Mouse (Mus musculus): Measurements from ENCODE around the gene Rnase1. TPM values are rescaled to one million over a fixed set of nuclear protein-coding genes. Genes with fewer than 3 reads are reported as not detected.

Gene Rnase1
- polyA plus RNA-seq, 1 experiment from 2014 or later: not detected

GRCm38 (mm10) chr14:51144451-51144850 is 2.1 kb downstream of the Rnase1 start:
- Histone ChIP-seq H3K36me3 (ENCODE audit: control insufficient read depth, insufficient read depth, low read length) (no peaks in the 10 kb centered on the region), H3K9me3 (ENCODE audit: control insufficient read depth, low read length) (no peaks in the 10 kb centered on the region), H3K4me3 (ENCODE audit: low read depth, low read length) (no peak overlapping the region), H3K4me2 (replicated peaks; ENCODE audit: low read depth, low read length) (no peak overlapping the region), H3K4me1 (replicated peaks; ENCODE audit: control insufficient read depth, insufficient read depth, low read length) (no peaks in the 10 kb centered on the region), H3K27ac (ENCODE audit: low read depth, low read length) (no peak overlapping the region), H3K27me3 (ENCODE audit: control insufficient read depth, insufficient read depth, low read length) (no peaks in the 10 kb centered on the region), H3K9ac (ENCODE audit: low read depth, low read length) (no peak overlapping the region)
- DNase-seq (ENCODE audit: low spot score) (no peak), ATAC-seq (ENCODE audit: low FRiP score) (no peak)
- WGBS: 93% methylated on average over 4 of the region's 4 CpGs

- H3K27me3 ChIP-seq (ENCODE audit: control insufficient read depth, insufficient read depth, low read length): no peaks in the 10 kb centered on the region
- no peak for ATAC-seq (ENCODE audit: low FRiP score)
- H3K9ac ChIP-seq (ENCODE audit: low read depth, low read length): no peak overlapping the region
- no peak overlapping the region for H3K4me2 ChIP-seq (replicated peaks; ENCODE audit: low read depth, low read length)
- H3K27ac ChIP-seq (ENCODE audit: low read depth, low read length): no peak overlapping the region
- no peaks in the 10 kb centered on the region for H3K36me3 ChIP-seq (ENCODE audit: control insufficient read depth, insufficient read depth, low read length)
- DNase-seq (ENCODE audit: low spot score): no peak
- H3K9me3 ChIP-seq (ENCODE audit: control insufficient read depth, low read length): no peaks in the 10 kb centered on the region
- H3K4me3 ChIP-seq (ENCODE audit: low read depth, low read length): no peak overlapping the region
- no peaks in the 10 kb centered on the region for H3K4me1 ChIP-seq (replicated peaks; ENCODE audit: control insufficient read depth, insufficient read depth, low read length)
- 87% methylated on average over 2 of the region's 2 CpGs for WGBS
These were observed 2.6 kb downstream of the Rnase1 start for GRCm38 (mm10) chr14:51143937-51144336.

- no peaks in the 10 kb centered on the region for H3K27me3 ChIP-seq (ENCODE audit: control insufficient read depth, insufficient read depth, low read length)
- no peaks in the 10 kb centered on the region for H3K9me3 ChIP-seq (ENCODE audit: control insufficient read depth, low read length)
- no peak overlapping the region for H3K4me2 ChIP-seq (replicated peaks; ENCODE audit: low read depth, low read length)
- DNase-seq (ENCODE audit: low spot score) (no peak), ATAC-seq (ENCODE audit: low FRiP score) (no peak)
- H3K4me1 ChIP-seq (replicated peaks; ENCODE audit: control insufficient read depth, insufficient read depth, low read length): no peaks in the 10 kb centered on the region
- no peak overlapping the region for H3K4me3 ChIP-seq (ENCODE audit: low read depth, low read length)
- no peaks in the 10 kb centered on the region for H3K36me3 ChIP-seq (ENCODE audit: control insufficient read depth, insufficient read depth, low read length)
- no peak overlapping the region for H3K9ac ChIP-seq (ENCODE audit: low read depth, low read length)
- H3K27ac ChIP-seq (ENCODE audit: low read depth, low read length): no peak overlapping the region
- 89% methylated on average over 4 of the region's 4 CpGs for WGBS
These were observed 3.3 kb downstream of the Rnase1 start for GRCm38 (mm10) chr14:51143287-51143686.

GRCm38 (mm10) chr14:51142568-51142967 is 4.0 kb downstream of the Rnase1 start:
- no peak for ATAC-seq (ENCODE audit: low FRiP score)
- Histone ChIP-seq H3K27me3 (ENCODE audit: control insufficient read depth, insufficient read depth, low read length) (no peaks in the 10 kb centered on the region), H3K9me3 (ENCODE audit: control insufficient read depth, low read length) (no peaks in the 10 kb centered on the region), H3K27ac (ENCODE audit: low read depth, low read length) (no peak overlapping the region), H3K36me3 (ENCODE audit: control insufficient read depth, insufficient read depth, low read length) (no peaks in the 10 kb centered on the region), H3K4me2 (replicated peaks; ENCODE audit: low read depth, low read length) (no peak overlapping the region), H3K4me1 (replicated peaks; ENCODE audit: control insufficient read depth, insufficient read depth, low read length) (no peaks in the 10 kb centered on the region), H3K9ac (ENCODE audit: low read depth, low read length) (no peak overlapping the region), H3K4me3 (ENCODE audit: low read depth, low read length) (no peak overlapping the region)
- 80% methylated on average over 3 of the region's 3 CpGs for WGBS
- no peak for DNase-seq (ENCODE audit: low spot score)

- WGBS: 86% methylated on average over 4 of the region's 4 CpGs
- no peaks in the 10 kb centered on the region for H3K4me1 ChIP-seq (replicated peaks; ENCODE audit: control insufficient read depth, insufficient read depth, low read length)
- H3K9ac ChIP-seq (ENCODE audit: low read depth, low read length): no peak overlapping the region
- ATAC-seq (ENCODE audit: low FRiP score): no peak
- H3K4me3 ChIP-seq (ENCODE audit: low read depth, low read length): no peak overlapping the region
- no peaks in the 10 kb centered on the region for H3K27me3 ChIP-seq (ENCODE audit: control insufficient read depth, insufficient read depth, low read length)
- no peak overlapping the region for H3K4me2 ChIP-seq (replicated peaks; ENCODE audit: low read depth, low read length)
- no peaks in the 10 kb centered on the region for H3K9me3 ChIP-seq (ENCODE audit: control insufficient read depth, low read length)
- no peaks in the 10 kb centered on the region for H3K36me3 ChIP-seq (ENCODE audit: control insufficient read depth, insufficient read depth, low read length)
- no peak overlapping the region for H3K27ac ChIP-seq (ENCODE audit: low read depth, low read length)
- DNase-seq (ENCODE audit: low spot score): no peak
These were observed 4.5 kb downstream of the Rnase1 start for GRCm38 (mm10) chr14:51142119-51142518.

- DNase-seq (ENCODE audit: low spot score): no peak
- Histone ChIP-seq H3K9me3 (ENCODE audit: control insufficient read depth, low read length) (no peaks in the 10 kb centered on the region), H3K9ac (ENCODE audit: low read depth, low read length) (no peak overlapping the region), H3K36me3 (ENCODE audit: control insufficient read depth, insufficient read depth, low read length) (no peaks in the 10 kb centered on the region), H3K4me3 (ENCODE audit: low read depth, low read length) (no peak overlapping the region), H3K4me1 (replicated peaks; ENCODE audit: control insufficient read depth, insufficient read depth, low read length) (no peaks in the 10 kb centered on the region), H3K4me2 (replicated peaks; ENCODE audit: low read depth, low read length) (no peak overlapping the region), H3K27me3 (ENCODE audit: control insufficient read depth, insufficient read depth, low read length) (no peaks in the 10 kb centered on the region), H3K27ac (ENCODE audit: low read depth, low read length) (no peak overlapping the region)
- WGBS: 83% methylated on average over 2 of the region's 2 CpGs
- ATAC-seq (ENCODE audit: low FRiP score): no peak
These were observed 6.2 kb downstream of the Rnase1 start for GRCm38 (mm10) chr14:51140342-51140741.

- WGBS: 87% methylated on average over 4 of the region's 4 CpGs
- no peaks in the 10 kb centered on the region for H3K27me3 ChIP-seq (ENCODE audit: control insufficient read depth, insufficient read depth, low read length)
- ATAC-seq (ENCODE audit: low FRiP score): no peak
These were observed 14.2 kb downstream of the Rnase1 start for GRCm38 (mm10) chr14:51132372-51132771.

GRCm38 (mm10) chr14:51131086-51131815 is 15.3 kb downstream of the Rnase1 start:
- Histone ChIP-seq H3K9ac (ENCODE audit: low read depth, low read length) (no peak overlapping the region), H3K4me1 (replicated peaks; ENCODE audit: control insufficient read depth, insufficient read depth, low read length) (no peaks in the 10 kb centered on the region), H3K4me2 (replicated peaks; ENCODE audit: low read depth, low read length) (no peak overlapping the region), H3K27ac (ENCODE audit: low read depth, low read length) (no peak overlapping the region), H3K27me3 (ENCODE audit: control insufficient read depth, insufficient read depth, low read length) (no peaks in the 10 kb centered on the region), H3K9me3 (ENCODE audit: control insufficient read depth, low read length) (no peaks in the 10 kb centered on the region), H3K4me3 (ENCODE audit: low read depth, low read length) (no peak overlapping the region), H3K36me3 (ENCODE audit: control insufficient read depth, insufficient read depth, low read length) (no peaks in the 10 kb centered on the region)
- ATAC-seq (ENCODE audit: low FRiP score) (no peak), DNase-seq (ENCODE audit: low spot score) (no peak)
- WGBS: 81% methylated on average over 7 of the region's 7 CpGs

More at GRCm38 (mm10) chr14:51132372-51132771, 14.2 kb downstream of the Rnase1 start:
- DNase-seq (ENCODE audit: low spot score): no peak
- no peaks in the 10 kb centered on the region for H3K9me3 ChIP-seq (ENCODE audit: control insufficient read depth, low read length)
- H3K36me3 ChIP-seq (ENCODE audit: control insufficient read depth, insufficient read depth, low read length): no peaks in the 10 kb centered on the region
- no peak overlapping the region for H3K4me3 ChIP-seq (ENCODE audit: low read depth, low read length)
- no peak overlapping the region for H3K4me2 ChIP-seq (replicated peaks; ENCODE audit: low read depth, low read length)
- no peaks in the 10 kb centered on the region for H3K4me1 ChIP-seq (replicated peaks; ENCODE audit: control insufficient read depth, insufficient read depth, low read length)
- no peak overlapping the region for H3K27ac ChIP-seq (ENCODE audit: low read depth, low read length)
- H3K9ac ChIP-seq (ENCODE audit: low read depth, low read length): no peak overlapping the region

GRCm38 (mm10) chr14:51130315-51130940 is 16.2 kb downstream of the Rnase1 start:
- Histone ChIP-seq H3K9me3 (ENCODE audit: control insufficient read depth, low read length) (no peaks in the 10 kb centered on the region), H3K27me3 (ENCODE audit: control insufficient read depth, insufficient read depth, low read length) (no peaks in the 10 kb centered on the region), H3K27ac (ENCODE audit: low read depth, low read length) (no peak overlapping the region), H3K4me2 (replicated peaks; ENCODE audit: low read depth, low read length) (no peak overlapping the region), H3K4me1 (replicated peaks; ENCODE audit: control insufficient read depth, insufficient read depth, low read length) (no peaks in the 10 kb centered on the region), H3K9ac (ENCODE audit: low read depth, low read length) (no peak overlapping the region), H3K4me3 (ENCODE audit: low read depth, low read length) (no peak overlapping the region), H3K36me3 (ENCODE audit: control insufficient read depth, insufficient read depth, low read length) (no peaks in the 10 kb centered on the region)
- no peak for ATAC-seq (ENCODE audit: low FRiP score)
- no peak for DNase-seq (ENCODE audit: low spot score)
- WGBS: 90% methylated on average over 9 of the region's 9 CpGs

All from hindbrain, embryonic 11.5 days (tissue).